8 mouse cellular contexts compared by ENCODE assay signal in genomic region chr11:115162205-115162601, GRCm38 (mm10). TPM values are rescaled to one million over a fixed set of nuclear protein-coding genes. Genes with fewer than 3 reads are reported as not detected.
DNase-seq lines count a peak whose midpoint lies in the region; ATAC-seq and TF ChIP-seq lines count a peak whose summit lies in the region.

No protein-coding gene starts in this region.

- no peak overlapping the region; the same call in 1 of the 2 replicates for H3K4me3 ChIP-seq in thymus, adult 2 months (ENCODE audit: control insufficient read depth, insufficient read depth, low read length)
- peak overlapping the region; percentile 70 for H3K4me3 ChIP-seq in liver, embryonic 12.5 days

- ATAC-seq in liver, embryonic 12.5 days: no peak

- DNase-seq in cerebellum, adult 8-10 months: peak; percentile 16
- no peak for DNase-seq in cerebellum, postnatal 4 days (ENCODE audit: low spot score in 2 of 2)
- DNase-seq in thymus, adult 2 months: no peak
- DNase-seq in thymus, postnatal 10 days (ENCODE audit: low spot score in 2 of 2): no peak
- DNase-seq in frontal cortex, postnatal 36 days (ENCODE audit: low spot score in 2 of 2): no peak
- DNase-seq in thymus, postnatal 4 days: no peak
- no peak for DNase-seq in thymus, adult 18-20 months

- no peak for TF ChIP-seq CTCF in thymus, adult 2 months (IDR thresholded peaks at IDR 0.05; ENCODE audit: borderline replicate concordance, control insufficient read depth, extremely low read depth, insufficient read depth, low read length, poor library complexity)

- no peaks in the 10 kb centered on the region for H3K9me3 ChIP-seq in liver, embryonic 12.5 days (replicated peaks)

- 37% methylated on average over 9 of the region's 9 CpGs for WGBS in thymus, adult 2 months
- 22% methylated on average over 9 of the region's 9 CpGs for WGBS in liver, embryonic 12.5 days (ENCODE audit: insufficient replicate concordance)

- H3K27ac ChIP-seq in thymus, adult 2 months (ENCODE audit: control insufficient read depth, insufficient read depth, low read length): peak overlapping the region; percentile 94
- peak overlapping the region; percentile 78 for H3K27ac ChIP-seq in liver, embryonic 12.5 days

- H3K4me1 ChIP-seq in thymus, adult 2 months (replicated peaks; ENCODE audit: control insufficient read depth, insufficient read depth, low read length): peaks cover 61% of the 10 kb centered on the region
- peaks cover 79% of the 10 kb centered on the region for H3K4me1 ChIP-seq in liver, embryonic 12.5 days

- H3K27me3 ChIP-seq in thymus, adult 2 months (ENCODE audit: control insufficient read depth, insufficient read depth, low read length): no peaks in the 10 kb centered on the region
- H3K27me3 ChIP-seq in liver, embryonic 12.5 days (replicated peaks): no peaks in the 10 kb centered on the region

- TF ChIP-seq POLR2A in thymus, adult 2 months (IDR thresholded peaks at IDR 0.05; ENCODE audit: control insufficient read depth, extremely low read depth, insufficient read depth, low read length, poor library complexity): no peak

- peak overlapping the region; percentile 84 for H3K4me2 ChIP-seq in liver, embryonic 12.5 days

- no peaks in the 10 kb centered on the region for H3K36me3 ChIP-seq in thymus, adult 2 months (ENCODE audit: control insufficient read depth, insufficient read depth, low read length)
- peaks cover 2% of the 10 kb centered on the region; the same call in 1 of the 2 replicates for H3K36me3 ChIP-seq in liver, embryonic 12.5 days

- H3K9ac ChIP-seq in liver, embryonic 12.5 days: peak overlapping the region; percentile 71

RNA-seq across cellular contexts. Expression of gene Slc9a3r1, which starts 0.9 kb away (rescaled TPM):
- polyA plus RNA-seq in thymus, adult 2 months (2012; rRNA removed): 202 and 207 TPM in 2 replicates
- 74.5 and 75.7 TPM in 2 replicates for polyA plus RNA-seq in liver, embryonic 12.5 days (2016; fragmentation: Nextera tagmentation; extraction: Ambion mirVana)

RNA-seq across cellular contexts. Expression of gene Tmem104, which starts 25.1 kb away (rescaled TPM):
- 24.1 and 26.8 TPM in 2 replicates for polyA plus RNA-seq in thymus, adult 2 months (2012; rRNA removed)
- 7.5 and 8.1 TPM in 2 replicates for polyA plus RNA-seq in liver, embryonic 12.5 days (2016; fragmentation: Nextera tagmentation; extraction: Ambion mirVana)

RNA-seq across cellular contexts. Expression of gene Nat9, which starts 25.5 kb away (rescaled TPM):
- polyA plus RNA-seq in thymus, adult 2 months (2012; rRNA removed): 9.8 and 11.8 TPM in 2 replicates
- polyA plus RNA-seq in liver, embryonic 12.5 days (2016; fragmentation: Nextera tagmentation; extraction: Ambion mirVana): 12.8 and 12.9 TPM in 2 replicates

RNA-seq across cellular contexts. Expression of gene Cd300lf, which starts 28.4 kb away (rescaled TPM):
- 8.4 and 10.4 TPM in 2 replicates for polyA plus RNA-seq in thymus, adult 2 months (2012; rRNA removed)
- polyA plus RNA-seq in liver, embryonic 12.5 days (2016; fragmentation: Nextera tagmentation; extraction: Ambion mirVana): 0.90 and 1.3 TPM in 2 replicates
